Mouse (Mus musculus) limb, embryonic 14.5 days (tissue): ENCODE data around the gene Pvalb. TPM values are rescaled to one million over a fixed set of nuclear protein-coding genes. Genes with fewer than 3 reads are reported as not detected.

Experiments
- ATAC-seq: fragments of 200-750 bp; cut with Nextera tagmentation; 2 replicates; pipeline ENCODE4 v1.8.0; 2017; ENCODE audit warnings: low read depth, moderate number of reproducible peaks, moderate TSS enrichment; ENCODE audit not compliant: low FRiP score
- DNase-seq: peaks from one replicate; pipeline ENCODE4 v3.0.0-alpha.2; 2015; ENCODE audit warnings: low spot score
- H3K27ac ChIP-seq: fragments of 300-500 bp; sonication (generic); replicated peaks from 2 replicates; pipeline ENCODE4 v1.5.1; 2014; ENCODE audit warnings: low read depth, mild to moderate bottlenecking, low read length, moderate library complexity, mixed read lengths
- H3K27me3 ChIP-seq: fragments of 300-500 bp; sonication (generic); 2 replicates; pipeline ENCODE4 v1.6.1; 2014; ENCODE audit warnings: low read length, mixed read lengths; ENCODE audit not compliant: control insufficient read depth, insufficient read depth
- H3K36me3 ChIP-seq: fragments of 300-500 bp; sonication (generic); 2 replicates; pipeline ENCODE4 v1.6.1; 2014; ENCODE audit warnings: mild to moderate bottlenecking, low read length, moderate library complexity, mixed read lengths; ENCODE audit not compliant: control insufficient read depth, insufficient read depth
- H3K4me1 ChIP-seq: fragments of 300-500 bp; sonication (generic); 2 replicates; pipeline ENCODE4 v1.6.1; 2014; ENCODE audit warnings: antibody characterized with exemption, low read length, mixed read lengths; ENCODE audit not compliant: control insufficient read depth, insufficient read depth
- H3K4me2 ChIP-seq: fragments of 300-500 bp; sonication (generic); replicated peaks from 2 replicates; pipeline ENCODE4 v1.6.1; 2014; ENCODE audit warnings: low read depth, mild to moderate bottlenecking, low read length, moderate library complexity; ENCODE audit not compliant: severe bottlenecking
- H3K4me3 ChIP-seq: fragments of 300-500 bp; sonication (generic); replicated peaks from 2 replicates; pipeline ENCODE4 v1.5.1; 2014; ENCODE audit warnings: low read length
- H3K9ac ChIP-seq: fragments of 300-500 bp; sonication (generic); 2 replicates; pipeline ENCODE4 v1.6.1; 2014; ENCODE audit warnings: mild to moderate bottlenecking, low read depth, low read length, moderate library complexity; ENCODE audit not compliant: severe bottlenecking
- H3K9me3 ChIP-seq: fragments of 300-500 bp; sonication (generic); 2 replicates; pipeline ENCODE4 v1.6.1; 2016; ENCODE audit warnings: low read length; ENCODE audit not compliant: control insufficient read depth
- POLR2A ChIP-seq: fragments of 200-500 bp; IDR thresholded peaks from 2 replicates; pipeline ENCODE4 v1.8.0; 2012; ENCODE audit warnings: inconsistent platforms, mild to moderate bottlenecking, moderate library complexity, borderline replicate concordance; ENCODE audit not compliant: insufficient read depth, insufficient read length; ENCODE audit errors: extremely low read depth
- WGBS: fragments of 180-500 bp; shearing (Covaris S2); extraction: QIAGEN DNeasy Blood & Tissue Kit; methylation state at CpG from one replicate; pipeline ENCODE4 v1.1.7; 2014; 5-methylcytosine and 5-hydroxymethylcytosine counted together
- polyA plus RNA-seq, 2 experiments: library from polyadenylated mRNA; depleted of rRNA in 1 of 2; stranded (reverse) in 1 of 2; unstranded in 1 of 2; fragments of >200 nt; fragmentation: Nextera tagmentation in 1 of 2; extraction: Ambion mirVana in 1 of 2; gene quantifications; 2 replicates each; pipeline versions ENCODE4 v1.2.1 to v1.2.3; 2012 to 2014

Pvalb gene
- polyA plus RNA-seq, 2 experiments: 0.16 TPM; not detected in 1

- ATAC-seq (no peak), DNase-seq (peak; percentile 63)
- H3K4me1 ChIP-seq: no peaks in the 10 kb centered on the region
- no peak overlapping the region for H3K4me2 ChIP-seq
- TF ChIP-seq POLR2A: no peak
- WGBS: 31% methylated on average over 10 of the region's 10 CpGs
- H3K9me3 ChIP-seq: no peaks in the 10 kb centered on the region
- no peak overlapping the region for H3K27ac ChIP-seq
- H3K27me3 ChIP-seq: no peaks in the 10 kb centered on the region
- H3K9ac ChIP-seq: no peak overlapping the region
- H3K4me3 ChIP-seq: no peak overlapping the region
- no peaks in the 10 kb centered on the region for H3K36me3 ChIP-seq
These were observed 33.3 kb upstream of the Pvalb start for GRCm38 (mm10) chr15:78239453-78239852.

- H3K4me3 ChIP-seq: no peak overlapping the region
- no peak overlapping the region for H3K9ac ChIP-seq
- H3K4me2 ChIP-seq: no peak overlapping the region
- ATAC-seq (no peak), DNase-seq (no peak)
- 66% methylated on average over 5 of the region's 5 CpGs for WGBS
- no peak for TF ChIP-seq POLR2A
- no peaks in the 10 kb centered on the region for H3K36me3 ChIP-seq
- H3K27me3 ChIP-seq: no peaks in the 10 kb centered on the region
- no peak overlapping the region for H3K27ac ChIP-seq
- no peaks in the 10 kb centered on the region for H3K9me3 ChIP-seq
- H3K4me1 ChIP-seq: no peaks in the 10 kb centered on the region
These were observed 28.8 kb upstream of the Pvalb start for GRCm38 (mm10) chr15:78234823-78235509.

GRCm38 (mm10) chr15:78231346-78232331, 25.4 kb upstream of the Pvalb start:
- Histone ChIP-seq H3K27me3 (no peaks in the 10 kb centered on the region), H3K4me1 (no peaks in the 10 kb centered on the region), H3K36me3 (no peaks in the 10 kb centered on the region), H3K4me3 (no peak overlapping the region), H3K27ac (no peak overlapping the region), H3K4me2 (no peak overlapping the region), H3K9ac (no peak overlapping the region), H3K9me3 (no peaks in the 10 kb centered on the region)
- ATAC-seq (no peak), DNase-seq (no peak)
- no peak for TF ChIP-seq POLR2A
- WGBS: 58% methylated on average over 13 of the region's 13 CpGs

GRCm38 (mm10) chr15:78227816-78228215, 21.6 kb upstream of the Pvalb start:
- Histone ChIP-seq H3K9ac (no peak overlapping the region), H3K36me3 (no peaks in the 10 kb centered on the region), H3K4me1 (no peaks in the 10 kb centered on the region), H3K9me3 (no peaks in the 10 kb centered on the region), H3K27me3 (no peaks in the 10 kb centered on the region), H3K27ac (no peak overlapping the region), H3K4me3 (no peak overlapping the region), H3K4me2 (no peak overlapping the region)
- no peak for DNase-seq
- no peak for TF ChIP-seq POLR2A
- WGBS: 82% methylated on average over 12 of the region's 12 CpGs
- ATAC-seq: no peak

- H3K4me2 ChIP-seq: no peak overlapping the region
- no peak overlapping the region for H3K9ac ChIP-seq
- no peaks in the 10 kb centered on the region for H3K4me1 ChIP-seq
- DNase-seq: no peak
- no peak for TF ChIP-seq POLR2A
- no peaks in the 10 kb centered on the region for H3K9me3 ChIP-seq
- H3K27me3 ChIP-seq: no peaks in the 10 kb centered on the region
- WGBS: 81% methylated on average over 9 of the region's 9 CpGs
- no peak for ATAC-seq
- H3K4me3 ChIP-seq: no peak overlapping the region
- no peaks in the 10 kb centered on the region for H3K36me3 ChIP-seq
- no peak overlapping the region for H3K27ac ChIP-seq
These were observed 9.1 kb upstream of the Pvalb start for GRCm38 (mm10) chr15:78215269-78215668.
